Mouse (Mus musculus): ENCODE data around the gene Msl1.

Msl1 gene

DNA sequence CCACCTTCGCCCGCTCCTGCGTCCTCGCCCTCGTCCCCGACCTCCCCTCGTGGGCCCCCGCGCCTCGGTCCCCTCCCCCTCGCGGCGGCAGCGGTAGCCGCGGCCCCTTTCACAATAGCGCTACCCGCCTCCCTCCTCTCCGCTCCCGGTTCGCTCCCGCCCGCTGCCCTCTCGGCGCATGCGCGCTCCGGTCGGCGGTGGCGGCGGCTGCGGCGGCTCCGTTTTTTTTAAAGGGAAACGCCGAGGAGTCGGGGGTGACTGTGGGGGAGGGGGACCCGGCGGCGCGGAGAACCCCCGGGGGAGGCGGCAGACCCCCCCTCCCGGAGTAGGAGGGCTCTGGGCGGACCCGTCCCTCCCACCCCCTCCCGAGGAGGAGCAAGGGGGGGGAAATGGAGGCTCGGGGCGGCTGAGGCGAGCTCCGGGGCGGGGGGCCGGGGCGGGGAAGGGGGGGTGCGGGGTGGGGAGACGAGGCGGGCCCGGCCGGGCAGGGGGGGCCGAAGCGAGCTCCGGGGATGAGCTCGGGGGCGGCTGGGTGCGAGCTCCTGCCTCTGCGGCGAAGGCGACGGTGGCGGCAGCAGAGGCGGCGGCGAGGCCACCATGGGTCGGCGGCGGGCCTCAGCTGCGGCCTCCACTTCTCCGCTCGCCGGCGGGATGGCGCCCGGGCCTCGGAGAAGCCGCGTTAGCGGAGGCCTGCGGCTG, at the start of gene Msl1:
Msl1 (plus strand) TSS at position 502 of the 699 bp plus-strand sequence.
- ChIA-PET CTCF (interaction anchor here in 2 of 4 experiments (0.6 to 2.6 kb wide), 9 partner anchors 8 to 177 kb away, joined by 3 to 21 read pairs (median 4); partner anchors contain the start of gene Psmd3 (in 1 of the 2)), POLR2A (interaction anchor here (0.5 to 6.3 kb wide), 29 partner anchors 8 to 1525 kb away, joined by 3 to 82 read pairs (median 6); partner anchors contain the start of genes Nr1d1 (in 2 of the 4), Casc3 (in 1 of the 4) and Thra (in 1 of the 4))

DNA sequence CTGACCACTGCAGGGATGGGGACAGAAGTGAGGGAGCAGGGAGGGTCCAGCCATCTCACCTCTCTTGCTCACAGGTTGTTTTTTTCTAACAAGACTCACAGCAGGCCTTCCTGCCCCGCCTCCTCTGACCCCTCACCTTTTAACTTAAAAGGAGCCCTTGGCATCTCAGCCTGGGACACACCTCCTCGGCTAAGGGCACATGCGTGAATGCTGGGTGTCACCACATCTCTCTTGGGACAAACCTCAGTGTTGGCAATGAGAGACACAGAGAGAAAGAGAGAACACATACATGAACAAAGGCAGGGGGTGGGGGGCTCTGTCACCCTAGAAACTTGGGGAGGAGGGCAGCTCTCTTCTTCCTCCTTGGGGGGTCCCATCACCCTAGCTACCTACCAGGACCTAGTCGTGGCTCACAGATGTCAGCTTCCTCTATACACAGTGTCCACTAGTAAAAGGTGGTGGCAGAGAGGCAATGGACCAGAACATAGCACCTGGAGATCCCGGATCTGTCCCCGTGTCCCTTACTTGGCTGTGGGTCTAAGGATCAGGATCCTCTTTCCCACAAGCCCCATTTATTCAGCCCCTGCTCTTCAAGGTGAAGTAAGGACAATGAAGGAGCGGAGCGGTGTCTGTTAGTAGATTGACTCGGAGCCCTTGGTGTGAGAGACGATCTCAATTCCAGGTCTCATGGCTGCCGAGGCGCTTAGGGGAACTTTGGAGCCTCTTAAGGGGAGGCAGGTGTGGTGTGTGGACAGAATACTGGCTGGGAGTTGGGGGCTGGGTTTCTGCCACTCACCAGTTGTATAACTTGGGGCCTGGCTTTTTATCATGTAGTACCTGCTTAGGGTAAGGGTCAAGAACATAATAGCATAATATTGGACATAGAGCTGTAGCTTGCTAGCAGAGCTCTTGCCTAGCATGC, 49.1 kb upstream of the Msl1 start:
- ChIA-PET CTCF (interaction anchor here in 3 of 4 experiments (0.7 to 8.2 kb wide), 10 partner anchors 7 to 48 kb away, joined by 3 to 76 read pairs (median 4); partner anchors contain the start of gene Nr1d1 (in 1 of the 3)), POLR2A (interaction anchor here in 2 of 4 experiments (0.7 to 3.6 kb wide), 8 partner anchors 8 to 65 kb away, joined by 3 to 13 read pairs (median 8); partner anchors contain the start of gene Med24 (in 1 of the 2))

DNA sequence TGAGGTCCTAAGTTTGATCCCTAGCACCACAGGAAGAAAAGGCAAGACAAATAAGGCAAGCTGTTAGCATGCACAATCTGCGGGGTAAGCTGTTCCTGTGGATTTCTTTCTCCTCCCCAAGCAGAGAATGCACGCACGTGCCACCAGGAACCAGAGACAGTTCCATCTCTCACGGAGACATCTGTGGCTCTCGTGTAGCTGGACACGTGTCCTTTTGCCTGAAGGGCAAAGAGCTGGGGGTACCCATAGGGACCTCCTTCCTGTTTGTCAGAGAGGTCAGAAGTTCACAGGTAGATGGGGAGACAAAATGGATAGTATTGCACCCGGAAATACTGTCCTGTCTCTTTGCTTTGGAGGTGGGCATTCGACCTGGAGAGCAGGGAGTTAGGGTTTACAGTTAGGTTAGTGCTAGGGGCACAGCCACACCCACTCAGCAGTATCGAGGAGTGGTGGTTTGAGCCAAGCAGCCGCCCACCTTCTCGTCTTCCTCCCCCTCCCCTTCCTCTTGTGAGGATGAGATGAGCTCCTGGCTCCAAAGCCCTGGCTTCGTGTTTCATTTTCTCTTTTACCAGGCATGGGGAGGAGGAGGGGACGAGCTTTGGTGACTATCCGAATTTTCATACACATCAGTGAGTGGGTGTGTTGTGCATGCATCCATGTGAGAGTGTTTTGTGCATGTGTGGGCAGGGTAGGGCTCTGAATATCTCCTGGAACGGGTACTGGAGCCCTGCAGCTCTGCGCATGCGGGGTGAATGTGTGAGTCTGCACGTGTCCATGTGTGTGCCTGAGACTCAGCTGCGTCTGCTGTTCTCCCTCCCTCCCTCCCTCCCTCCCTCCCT, 48.2 kb upstream of the Msl1 start:
- POLR2A ChIA-PET: interaction anchor here in 3 of 4 experiments (0.6 to 1.9 kb wide), 9 partner anchors 8 to 117 kb away, joined by 3 to 9 read pairs (median 5); no protein-coding TSS in a partner anchor
- CTCF ChIA-PET: interaction anchor here (0.6 to 1.8 kb wide), 14 partner anchors 14 to 1209 kb away, joined by 3 to 8 read pairs (median 4); partner anchors contain the start of gene Nr1d1 (in 1 of the 4)

DNA sequence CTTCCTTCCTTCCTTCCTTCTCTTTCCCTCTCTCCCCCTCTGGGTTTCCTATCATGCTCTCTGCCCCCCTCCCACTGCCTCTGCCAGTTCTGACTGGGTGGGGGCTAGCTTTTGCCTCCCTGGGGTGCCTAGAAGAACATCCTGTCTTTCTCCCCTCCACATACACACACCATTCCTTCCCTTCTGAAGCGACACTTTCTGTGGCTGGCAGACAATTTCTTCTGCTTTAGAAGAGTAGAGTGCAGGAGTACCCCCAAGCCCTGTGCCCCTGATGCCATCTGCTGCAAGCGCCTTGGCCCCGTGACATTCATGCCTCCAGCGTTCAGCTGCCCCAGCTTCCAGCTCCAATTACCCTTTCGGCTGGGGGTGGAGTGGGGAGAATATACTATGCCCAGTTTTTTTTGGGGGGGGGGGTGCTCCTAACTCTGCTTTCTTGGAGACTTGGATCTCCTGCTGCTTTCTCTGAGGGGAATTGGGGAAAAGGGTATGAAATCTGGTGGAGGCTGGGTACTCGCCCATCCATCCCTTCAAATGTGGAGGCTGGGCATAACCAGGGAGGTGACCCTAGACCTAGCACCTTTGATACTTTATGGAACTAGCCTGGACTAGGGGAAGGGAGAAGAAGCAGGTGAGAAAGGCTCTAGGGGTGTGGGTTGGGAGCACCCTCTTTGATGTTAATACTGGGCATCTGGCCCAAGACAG, 47.4 kb upstream of the Msl1 start:
- POLR2A ChIA-PET: interaction anchor here in 3 of 4 experiments (0.6 to 1.9 kb wide), 8 partner anchors 8 to 116 kb away, joined by 3 to 8 read pairs (median 4); partner anchors contain the start of gene Thra (in 1 of the 3)
- CTCF ChIA-PET: interaction anchor here in 3 of 4 experiments (1.0 to 1.8 kb wide), 9 partner anchors 14 to 41 kb away, joined by 3 to 8 read pairs (median 4); partner anchors contain the start of gene Nr1d1 (in 1 of the 3)

DNA sequence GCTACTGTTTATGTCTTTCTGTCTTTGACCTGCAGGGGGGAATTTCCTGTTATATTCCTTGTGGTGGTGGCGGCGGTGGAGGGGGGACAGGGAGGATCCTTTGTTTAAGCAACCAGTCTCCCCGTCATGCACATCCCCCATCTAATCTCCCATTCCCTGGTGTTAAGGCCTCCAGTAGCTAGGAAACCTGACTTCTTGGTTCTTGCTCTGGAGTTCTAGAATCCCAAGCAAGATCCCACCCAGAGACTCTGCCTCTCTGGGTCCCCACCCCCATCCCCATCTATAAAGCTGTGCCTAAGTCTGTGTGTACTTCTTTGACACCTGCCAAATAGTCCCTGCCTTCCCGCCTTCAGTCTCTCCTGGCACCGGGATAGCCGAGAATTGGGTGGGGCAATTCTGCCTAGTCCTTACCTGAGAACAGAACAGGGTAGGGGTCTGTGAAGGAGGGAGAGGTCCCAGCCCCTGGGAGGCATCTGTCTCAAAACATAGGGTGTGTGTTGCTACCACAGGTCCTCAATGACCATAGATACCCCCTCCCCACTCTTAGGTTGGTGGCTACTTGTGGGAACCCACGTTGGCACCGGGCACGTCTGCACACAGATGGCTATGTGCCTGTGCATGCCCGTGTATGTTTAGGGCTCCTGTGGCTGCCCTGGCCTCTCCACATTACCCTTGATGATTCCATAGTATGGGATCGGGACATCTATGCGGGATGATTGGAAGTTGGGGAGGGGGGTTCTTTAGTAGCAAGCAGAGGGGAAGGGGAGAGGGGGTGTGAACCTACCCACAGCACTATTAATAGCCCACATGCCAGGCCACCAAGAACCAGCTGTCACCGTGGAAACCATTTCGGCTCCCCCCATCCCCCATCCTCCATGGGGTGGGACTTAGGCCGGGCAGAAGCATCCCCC, 46.6 kb upstream of the Msl1 start:
- ChIA-PET CTCF (interaction anchor here in 2 of 4 experiments (0.6 to 1.7 kb wide), 3 partner anchors 31 to 40 kb away, joined by 3 to 8 read pairs (median 6); no protein-coding TSS in a partner anchor), POLR2A (interaction anchor here in 2 of 4 experiments (0.8 to 1.9 kb wide), 3 partner anchors 8 to 28 kb away, joined by 3 to 4 read pairs (median 4); partner anchors contain the start of gene Thra (in 1 of the 2))

DNA sequence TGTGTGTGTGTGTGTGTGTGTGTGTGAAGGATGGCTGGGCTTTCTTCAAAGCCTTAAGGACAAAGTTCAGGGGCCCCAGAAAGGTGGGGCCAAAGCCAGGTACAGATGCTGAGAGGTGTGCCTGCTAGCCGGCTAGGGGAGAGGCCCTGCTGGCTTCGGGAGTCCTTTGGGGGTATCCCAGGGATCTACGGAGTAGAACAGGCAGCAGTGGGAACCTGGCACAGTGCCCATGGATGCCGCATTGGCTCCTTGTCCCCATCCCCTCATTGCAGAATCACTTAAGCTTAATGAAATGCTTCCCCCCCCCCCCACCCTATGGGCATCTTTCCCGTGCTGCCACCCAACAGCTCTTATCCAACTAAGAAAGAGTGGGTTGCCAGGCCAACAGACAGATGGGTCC, 45.6 kb upstream of the Msl1 start:
- POLR2A ChIA-PET: interaction anchor here in 2 of 4 experiments (0.6 to 1.8 kb wide), 3 partner anchors 9 to 391 kb away, joined by 3 to 9 read pairs (median 4); partner anchors contain the start of genes Stard3 (in 1 of the 2) and Thra (in 1 of the 2)

DNA sequence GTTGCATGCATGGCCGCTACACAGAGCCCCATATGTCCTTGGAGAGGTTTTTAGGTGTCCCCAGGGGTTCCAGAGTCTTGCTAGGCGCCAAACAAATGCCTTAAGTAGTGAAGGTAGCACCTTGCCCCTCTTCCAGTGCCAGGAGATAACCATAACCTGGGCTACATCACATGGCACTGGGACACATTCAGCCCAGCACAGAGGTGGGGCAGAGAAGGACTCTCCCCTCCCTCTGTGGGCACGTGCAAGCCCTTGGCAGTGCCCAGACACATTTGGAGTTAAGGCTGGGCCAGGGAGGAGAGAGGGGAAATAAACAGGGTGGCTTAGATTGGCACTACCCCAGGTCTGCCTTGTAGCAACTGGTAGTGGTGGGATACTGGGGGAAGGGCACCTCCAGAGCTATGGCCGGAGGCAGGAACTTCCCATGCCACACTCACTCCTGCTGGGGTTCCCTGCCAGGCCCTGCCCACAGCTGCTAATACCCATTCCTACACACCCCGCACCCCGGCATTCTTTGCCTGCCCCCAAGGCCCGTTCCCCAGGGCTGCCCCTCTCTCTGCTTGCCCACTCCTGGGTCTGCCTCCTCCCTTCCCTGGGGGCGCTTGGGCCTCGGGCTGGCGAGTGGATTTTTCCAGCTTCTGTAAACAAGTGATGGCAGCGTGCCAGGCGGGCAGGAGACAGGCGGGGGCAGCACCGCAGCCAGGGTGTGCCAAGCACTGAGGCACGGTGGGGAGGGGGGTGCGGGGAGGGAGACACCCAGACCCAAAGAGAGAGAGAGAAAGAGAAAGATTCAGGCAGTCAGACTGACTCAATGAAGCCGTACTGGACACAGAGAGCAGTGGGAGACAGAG, 44.7 kb upstream of the Msl1 start:
- CTCF ChIA-PET: interaction anchor here in 3 of 4 experiments (0.7 to 1.8 kb wide), 4 partner anchors 9 to 33 kb away, joined by 4 to 6 read pairs (median 5); no protein-coding TSS in a partner anchor
- POLR2A ChIA-PET: interaction anchor here in 3 of 4 experiments (0.5 to 1.8 kb wide), 6 partner anchors 10 to 392 kb away, joined by 3 to 9 read pairs (median 3); partner anchors contain the start of genes Stard3 (in 1 of the 3) and Thra (in 1 of the 3)

More for the DNA sequence above, 45.6 kb upstream of the Msl1 start:
- CTCF ChIA-PET: interaction anchor here in 3 of 4 experiments (0.7 to 1.8 kb wide), 3 partner anchors 8 to 32 kb away, joined by 4 to 6 read pairs (median 6); no protein-coding TSS in a partner anchor

DNA sequence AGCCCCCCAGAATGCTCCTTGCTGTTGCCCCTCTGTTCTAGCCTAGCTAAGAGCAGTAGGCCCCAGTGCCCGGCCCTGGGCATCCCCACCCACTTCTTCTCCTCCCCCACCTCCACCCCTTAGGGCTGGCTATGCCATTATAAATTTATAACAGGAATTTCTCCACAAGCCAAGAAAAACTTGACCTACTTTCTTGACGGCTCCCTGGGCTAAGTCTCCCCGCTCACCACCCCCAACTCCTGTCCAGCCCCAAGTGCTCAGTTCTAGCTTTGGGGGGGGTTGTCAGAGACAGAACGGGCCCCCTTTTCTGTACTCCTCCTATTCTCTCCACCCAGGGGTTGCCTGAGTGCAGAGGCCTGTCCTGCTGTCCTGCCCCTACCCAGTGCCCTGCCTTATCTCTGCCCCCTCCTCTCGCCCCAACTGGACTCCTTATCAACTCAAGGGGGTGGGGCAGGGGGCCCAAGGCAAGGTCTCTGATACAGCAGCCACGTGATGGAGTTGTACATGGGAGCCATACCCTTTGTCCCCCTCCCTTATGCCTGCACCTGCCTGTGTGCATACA, 44.0 kb upstream of the Msl1 start:
- CTCF ChIA-PET: interaction anchor here in 1 of 4 experiments (0.8 to 1.8 kb wide), 3 partner anchors 10 to 309 kb away, joined by 3 to 6 read pairs (median 4); no protein-coding TSS in a partner anchor
- POLR2A ChIA-PET: interaction anchor here in 2 of 4 experiments (0.6 to 2.0 kb wide), 5 partner anchors 11 to 72 kb away, joined by 3 to 9 read pairs (median 4); partner anchors contain the start of gene Thra (in 1 of the 2)

DNA sequence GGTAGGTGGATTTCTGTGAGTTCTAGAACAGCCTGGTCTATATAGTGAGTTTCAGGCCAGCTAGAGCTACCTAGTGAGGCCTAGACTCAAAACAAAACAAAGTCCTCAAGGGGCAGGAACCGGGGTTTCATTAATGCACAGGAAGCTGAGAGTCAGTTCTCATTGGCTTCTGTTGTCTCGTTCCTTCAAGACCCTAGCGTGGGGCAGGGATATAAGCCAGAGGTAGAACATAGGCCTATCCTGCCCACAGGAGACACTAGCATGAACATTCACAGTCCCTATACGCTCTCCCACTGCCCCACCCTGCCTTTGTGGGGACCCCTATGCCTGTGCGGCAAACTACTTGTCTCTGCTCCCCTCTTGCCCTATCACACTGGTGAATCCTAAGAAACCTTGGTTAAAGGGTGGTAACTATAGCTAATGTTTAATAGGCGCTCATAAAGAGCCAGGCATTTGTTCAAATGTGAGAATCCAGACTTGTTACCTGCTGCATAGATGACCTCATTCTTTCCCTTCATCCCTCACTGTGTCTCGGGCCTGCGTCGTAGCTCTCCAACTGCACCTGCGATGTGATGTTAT, 42.7 kb upstream of the Msl1 start:
- POLR2A ChIA-PET: interaction anchor here in 3 of 4 experiments (0.8 to 2.8 kb wide), 11 partner anchors 8 to 15 kb away, joined by 3 to 28 read pairs (median 4); partner anchors contain the start of gene Thra (in 2 of the 3)
- CTCF ChIA-PET: interaction anchor here (0.5 to 3.5 kb wide), 11 partner anchors 9 to 1468 kb away, joined by 3 to 69 read pairs (median 5); partner anchors contain the start of gene Thra (in 1 of the 4)

DNA sequence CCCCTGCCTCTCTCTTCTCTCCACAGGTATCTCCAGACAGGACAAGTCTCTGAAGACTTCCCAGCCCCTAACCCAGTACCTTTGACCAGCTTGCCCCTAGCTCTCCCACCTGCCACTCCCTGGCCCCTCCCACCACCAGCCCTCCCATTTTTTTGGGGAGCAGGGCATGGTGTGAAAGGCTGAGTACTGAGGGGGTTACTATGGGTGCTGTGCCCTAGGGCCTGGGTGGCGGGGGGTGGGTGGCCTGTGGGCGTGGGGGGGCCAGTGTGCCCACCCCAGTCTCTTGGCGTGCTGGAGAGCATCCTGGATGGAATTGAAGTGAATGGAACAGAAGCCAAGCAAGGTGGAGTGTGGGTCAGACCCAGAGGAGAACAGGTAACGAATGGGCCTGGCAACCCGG, 42.1 kb upstream of the Msl1 start:
- POLR2A ChIA-PET: interaction anchor here in 3 of 4 experiments (0.8 to 2.8 kb wide), 16 partner anchors 9 to 53 kb away, joined by 3 to 28 read pairs (median 5); partner anchors contain the start of genes Thra (in 2 of the 3) and Csf3 (in 1 of the 3)
- CTCF ChIA-PET: interaction anchor here in 3 of 4 experiments (0.7 to 3.5 kb wide), 9 partner anchors 10 to 86 kb away, joined by 3 to 69 read pairs (median 10); partner anchors contain the start of gene Thra (in 1 of the 3)

DNA sequence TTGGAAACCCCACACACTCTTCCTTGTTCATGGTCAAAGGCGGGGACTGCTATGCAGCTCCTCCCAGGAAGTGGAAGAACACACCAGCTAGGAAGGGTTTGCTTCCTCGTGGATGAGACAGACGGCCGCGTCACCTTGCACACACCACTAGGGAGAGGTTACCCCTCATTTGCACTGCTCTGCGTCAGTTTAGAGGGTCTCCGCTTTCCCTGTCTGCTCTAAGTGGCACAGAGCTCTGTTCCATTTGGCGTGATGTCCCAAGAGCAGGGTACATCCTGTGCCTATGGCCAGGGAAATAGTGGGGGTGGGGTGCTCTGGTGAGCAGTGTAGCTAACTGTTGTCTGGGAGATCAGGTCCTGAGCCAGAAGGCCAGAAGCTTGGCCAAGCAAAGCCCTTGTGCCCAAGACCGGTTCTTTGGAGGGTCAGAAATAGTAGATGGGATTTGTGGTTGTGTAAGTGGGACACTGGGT, 41.1 kb upstream of the Msl1 start:
- ChIA-PET POLR2A (interaction anchor here (0.5 to 2.8 kb wide), 31 partner anchors 8 to 807 kb away, joined by 3 to 29 read pairs (median 5); partner anchors contain the start of genes Thra (in 3 of the 4), Csf3 (in 1 of the 4) and Nr1d1 (in 1 of the 4)), CTCF (interaction anchor here (0.7 to 3.5 kb wide), 30 partner anchors 9 to 209 kb away, joined by 3 to 69 read pairs (median 6); partner anchors contain the start of genes Thra (in 3 of the 4) and Med24 (in 1 of the 4))

DNA sequence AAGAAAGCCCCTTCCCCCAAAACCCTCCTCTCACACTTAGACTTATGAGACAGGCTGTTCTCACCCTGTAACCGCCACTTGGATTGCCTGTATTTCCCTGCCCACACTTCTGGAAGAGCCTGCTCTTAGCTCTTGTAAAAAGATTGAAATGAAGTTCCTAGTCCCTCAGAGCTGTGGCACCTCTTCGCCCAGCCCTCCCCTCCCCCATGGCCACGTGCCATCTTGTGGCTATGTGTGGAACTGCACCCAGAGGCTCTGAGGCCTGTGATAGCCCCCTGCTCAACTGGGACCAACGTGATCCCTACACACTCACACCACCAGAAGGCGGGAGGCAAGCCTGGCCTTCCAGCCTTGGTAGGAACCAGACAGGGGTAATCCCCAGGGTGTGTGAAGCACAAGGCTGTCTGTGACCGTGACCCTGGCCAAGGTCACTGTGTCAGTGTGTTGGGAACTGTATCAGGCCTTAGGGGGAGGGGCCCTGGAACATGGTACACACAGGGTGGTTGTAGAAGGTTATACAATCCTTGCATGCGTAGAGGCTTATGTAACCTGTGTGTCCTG, 40.6 kb upstream of the Msl1 start:
- CTCF ChIA-PET: interaction anchor here (0.6 to 3.5 kb wide), 28 partner anchors 8 to 210 kb away, joined by 3 to 69 read pairs (median 6); partner anchors contain the start of genes Thra (in 3 of the 4) and Med24 (in 1 of the 4)
- POLR2A ChIA-PET: interaction anchor here (0.5 to 2.8 kb wide), 32 partner anchors 8 to 808 kb away, joined by 3 to 29 read pairs (median 5); partner anchors contain the start of genes Thra (in 3 of the 4), Cdc6 (in 1 of the 4), Csf3 (in 1 of the 4) and Nr1d1 (in 1 of the 4)
